Mouse (Mus musculus): ENCODE results near the gene Olfr1039.
"Not testable (repeated sequence)": the region's sequence is repeated elsewhere in the genome, so short reads cannot be mapped to it uniquely, and the experiment has no call there.

Olfr1039 gene

GRCm38 (mm10) chr2:86135828-86136227, at the start of gene Olfr1039:
TSS of gene Olfr1039 (minus strand) at chr2:86135928.
- DNase-seq = no peak

- DNase-seq = no peak
Measured at GRCm38 (mm10) chr2:86179950-86180349, 44.2 kb upstream of the Olfr1039 start.

GRCm38 (mm10) chr2:86177720-86178119, 42.0 kb upstream of the Olfr1039 start, which contains the start of gene Olfr1044:
TSS of gene Olfr1044 (minus strand) at chr2:86177820.
- DNase-seq = no peak

GRCm38 (mm10) chr2:86175422-86175821, 39.7 kb upstream of the Olfr1039 start:
- not testable (repeated sequence) for DNase-seq

- no peak for DNase-seq
Measured at GRCm38 (mm10) chr2:86167422-86167821, 31.7 kb upstream of the Olfr1039 start, which contains the start of gene Olfr1043. TSS of gene Olfr1043 (minus strand) at chr2:86167522.

GRCm38 (mm10) chr2:86161738-86162137, 26.0 kb upstream of the Olfr1039 start, which contains the start of gene Olfr1042:
TSS of gene Olfr1042 (minus strand) at chr2:86161838.
- DNase-seq = no peak

GRCm38 (mm10) chr2:86146632-86147031, 10.9 kb upstream of the Olfr1039 start, which contains the start of gene Olfr1040:
TSS of gene Olfr1040 (minus strand) at chr2:86146732.
- no peak for DNase-seq

GRCm38 (mm10) chr2:86087285-86087684, 48.4 kb downstream of the Olfr1039 start, which contains the start of gene Olfr1037:
TSS of gene Olfr1037 (minus strand) at chr2:86087385.
- DNase-seq = no peak

GRCm38 (mm10) chr2:86080478-86080877, 55.2 kb downstream of the Olfr1039 start:
- DNase-seq = not testable (repeated sequence)
